Mouse (Mus musculus) ES-E14 (cell line): ENCODE data around the gene Dst.

Experiments used
- MAFK ChIP-seq: IDR thresholded peaks from 2 replicates; pipeline ENCODE4 v1.6.1; 2014; ENCODE audit warnings: mild to moderate bottlenecking, low read depth, low read length, inconsistent platforms; ENCODE audit not compliant: insufficient read depth
- ZC3H11A ChIP-seq: IDR thresholded peaks from 2 replicates; pipeline ENCODE4 v1.6.1; 2012; ENCODE audit warnings: low read depth, mild to moderate bottlenecking, inconsistent platforms, low read length, borderline replicate concordance
- ZNF384 ChIP-seq: IDR thresholded peaks from 2 replicates; pipeline ENCODE4 v1.6.1; 2012; ENCODE audit warnings: low read depth, low read length, inconsistent platforms

DNA sequence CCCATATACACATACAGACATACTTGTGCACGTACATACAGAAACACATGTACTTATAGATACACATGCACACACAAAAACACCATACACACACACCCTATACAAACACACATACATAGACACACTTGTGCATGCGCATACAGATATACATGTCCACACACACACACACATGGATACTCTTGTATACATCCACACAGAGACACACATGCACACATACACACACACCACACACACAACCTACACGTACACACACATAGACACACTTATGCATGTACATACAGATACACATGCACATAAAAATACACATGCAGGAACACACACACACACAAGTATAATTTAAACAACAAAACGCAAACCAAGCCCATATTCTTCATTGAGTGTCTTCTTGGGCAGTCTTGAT, 57.8 kb downstream of the Dst start:
- no peak for TF ChIP-seq ZC3H11A
- no peak for TF ChIP-seq MAFK
- no peak for TF ChIP-seq ZNF384
